Mouse (Mus musculus) CD4-positive, CD25-positive, alpha-beta regulatory T cell, adult 2 months (primary cell): Measurements from ENCODE around the gene Rnaseh1.

Experiments used
- DNase-seq: peaks from one replicate; pipeline ENCODE4 v3.0.0-alpha.2; 2012; ENCODE audit warnings: low read depth, low spot score

Gene Rnaseh1

GRCm38 (mm10) chr12:28649141-28650110 is at the start of gene Rnaseh1:
Gene Rnaseh1 (plus strand): TSS chr12:28649602.
- DNase-seq: peak; percentile 94

GRCm38 (mm10) chr12:28602259-28602658 is 47.1 kb upstream of the Rnaseh1 start:
- no peak for DNase-seq

- DNase-seq: no peak
These were observed 45.9 kb upstream of the Rnaseh1 start for GRCm38 (mm10) chr12:28603494-28603893.

GRCm38 (mm10) chr12:28607546-28608305 is 41.7 kb upstream of the Rnaseh1 start:
- no peak for DNase-seq

- DNase-seq: no peak
These were observed 37.0 kb upstream of the Rnaseh1 start for GRCm38 (mm10) chr12:28612391-28612790.

- DNase-seq: no peak
These were observed 35.0 kb upstream of the Rnaseh1 start for GRCm38 (mm10) chr12:28614401-28614800.

- no peak for DNase-seq
These were observed 32.1 kb upstream of the Rnaseh1 start for GRCm38 (mm10) chr12:28617297-28617696.

GRCm38 (mm10) chr12:28621451-28622166 is 27.8 kb upstream of the Rnaseh1 start:
- DNase-seq: no peak

- no peak for DNase-seq
These were observed 27.3 kb upstream of the Rnaseh1 start for GRCm38 (mm10) chr12:28622167-28622532.

- no peak for DNase-seq
These were observed 26.8 kb upstream of the Rnaseh1 start for GRCm38 (mm10) chr12:28622641-28623040.

GRCm38 (mm10) chr12:28623195-28623594 is 26.2 kb upstream of the Rnaseh1 start, which contains the start of gene Colec11:
Gene Colec11 (minus strand): TSS chr12:28623377.
- DNase-seq: no peak

- DNase-seq: no peak
These were observed 25.2 kb upstream of the Rnaseh1 start for GRCm38 (mm10) chr12:28624251-28624650.

GRCm38 (mm10) chr12:28625407-28625806 is 24.0 kb upstream of the Rnaseh1 start:
- DNase-seq: no peak

GRCm38 (mm10) chr12:28627092-28627491 is 22.3 kb upstream of the Rnaseh1 start:
- no peak for DNase-seq

- no peak for DNase-seq
These were observed 21.0 kb upstream of the Rnaseh1 start for GRCm38 (mm10) chr12:28628436-28628835.

GRCm38 (mm10) chr12:28635058-28635534 is 14.3 kb upstream of the Rnaseh1 start:
- no peak for DNase-seq

- DNase-seq: peak; percentile 96
These were observed 13.6 kb upstream of the Rnaseh1 start, which contains the start of gene Rps7 for GRCm38 (mm10) chr12:28635535-28636476. Gene Rps7 (minus strand): TSS chr12:28635953.

- DNase-seq: no peak
These were observed 12.9 kb upstream of the Rnaseh1 start for GRCm38 (mm10) chr12:28636543-28636942.

GRCm38 (mm10) chr12:28638778-28639177 is 10.6 kb upstream of the Rnaseh1 start:
- peak; percentile 54 for DNase-seq

GRCm38 (mm10) chr12:28662628-28663027 is 13.2 kb downstream of the Rnaseh1 start:
- no peak for DNase-seq
